Mouse (Mus musculus) testis, adult 2 months (tissue): ENCODE results near the gene Rab6a.

Experiments used
- CTCF ChIP-seq: fragments of 200-500 bp; IDR thresholded peaks from 2 replicates; pipeline ENCODE4 v1.5.1; 2012; ENCODE audit warnings: low read depth, mild to moderate bottlenecking, inconsistent platforms, low read length, moderate library complexity; ENCODE audit not compliant: control insufficient read depth, insufficient read depth, insufficient replicate concordance
- POLR2A ChIP-seq: fragments of 200-500 bp; IDR thresholded peaks from 2 replicates; pipeline ENCODE4 v1.6.1; 2012; ENCODE audit warnings: low read depth, mild to moderate bottlenecking, inconsistent platforms, low read length, moderate library complexity; ENCODE audit not compliant: control insufficient read depth

DNA sequence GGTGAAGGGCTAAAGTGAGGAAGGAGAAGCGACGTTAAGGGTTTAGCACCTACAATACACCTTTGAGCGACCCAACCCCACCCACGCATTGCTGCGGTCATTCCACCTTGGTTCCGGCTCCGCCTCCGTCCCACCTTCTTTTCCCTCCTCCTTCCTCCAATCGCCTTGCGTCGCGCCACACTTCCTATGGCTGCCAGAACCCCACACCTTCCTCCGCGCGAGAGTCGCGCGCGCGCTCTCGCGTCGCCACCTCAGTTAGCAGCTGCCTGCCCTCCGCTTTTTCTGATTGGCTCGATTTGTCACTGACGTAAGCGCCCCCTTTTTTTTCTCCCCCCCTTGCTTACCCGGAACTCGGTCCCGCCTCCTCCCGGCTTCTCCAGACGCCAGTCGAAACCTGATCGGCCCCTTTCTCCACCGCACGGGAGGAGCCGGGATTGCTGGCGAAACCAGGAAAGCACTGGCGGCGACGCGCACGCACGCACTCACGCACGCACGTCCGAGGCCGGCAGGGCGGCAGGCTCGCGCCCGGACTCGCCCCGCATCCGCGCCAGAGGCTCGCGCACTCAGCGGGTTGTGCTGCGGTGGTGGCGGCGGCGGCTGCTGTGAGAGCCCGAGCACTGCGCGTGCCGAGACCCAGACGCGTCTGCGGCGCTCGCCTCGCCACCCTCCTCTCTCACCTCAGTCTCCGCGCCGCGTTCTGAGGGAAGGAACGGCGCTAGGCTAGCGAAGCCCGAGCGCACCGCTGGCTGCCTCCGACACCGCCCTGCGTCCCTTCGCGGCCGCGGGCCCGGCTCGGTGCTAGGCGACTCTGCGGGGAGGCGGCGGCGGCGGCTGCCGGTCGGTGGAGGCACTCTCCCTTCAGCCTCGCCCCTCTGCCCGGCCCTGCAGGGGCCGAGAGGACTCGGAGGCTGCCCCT lies at the start of gene Rab6a:
- no peak for TF ChIP-seq CTCF
- TF ChIP-seq POLR2A = peak; percentile 74
